Mouse (Mus musculus) layer of hippocampus, adult 9-10 months (tissue): ENCODE measurements at regions not wholly inside any gene's neighbourhood (a gene's known extent, or its start where the extent isn't known, plus 50 kb on each side); places are given as distances from the start of the nearest gene placed in this dataset.
A peak's percentile ranks its signal among the peaks of the same experiment; 100 is the strongest.

ENCODE experiments used
- DNase-seq: peaks from one replicate; pipeline ENCODE4 v3.0.0; 2022; ENCODE audit warnings: low spot score

DNA sequence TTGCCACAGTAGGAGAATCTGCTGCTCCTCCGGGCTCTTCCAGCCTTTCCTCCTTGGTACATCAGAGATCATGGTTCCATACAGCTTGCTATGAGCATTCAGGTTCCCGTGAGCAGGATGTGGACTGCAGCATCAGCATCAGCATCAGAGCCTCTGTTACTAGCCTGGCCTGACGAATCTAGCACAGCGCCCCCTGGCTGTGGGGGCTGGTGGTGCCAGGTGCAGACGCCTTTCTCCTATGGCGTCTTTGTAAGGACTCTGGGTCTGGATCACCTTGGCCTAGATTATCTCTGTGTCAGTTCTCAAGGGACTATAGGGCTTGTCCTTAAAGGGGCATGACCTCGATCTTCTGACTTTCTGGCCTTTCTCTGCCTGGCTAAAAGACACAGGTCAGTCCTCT, 86.0 kb upstream of the Runx3 start:
- DNase-seq: no peak

- no peak for DNase-seq
Measured at GRCm38 (mm10) chr4:135036764-135037163, 83.7 kb upstream of the Runx3 start.

GRCm38 (mm10) chr4:135039234-135039633, 81.2 kb upstream of the Runx3 start:
- DNase-seq: no peak

DNA sequence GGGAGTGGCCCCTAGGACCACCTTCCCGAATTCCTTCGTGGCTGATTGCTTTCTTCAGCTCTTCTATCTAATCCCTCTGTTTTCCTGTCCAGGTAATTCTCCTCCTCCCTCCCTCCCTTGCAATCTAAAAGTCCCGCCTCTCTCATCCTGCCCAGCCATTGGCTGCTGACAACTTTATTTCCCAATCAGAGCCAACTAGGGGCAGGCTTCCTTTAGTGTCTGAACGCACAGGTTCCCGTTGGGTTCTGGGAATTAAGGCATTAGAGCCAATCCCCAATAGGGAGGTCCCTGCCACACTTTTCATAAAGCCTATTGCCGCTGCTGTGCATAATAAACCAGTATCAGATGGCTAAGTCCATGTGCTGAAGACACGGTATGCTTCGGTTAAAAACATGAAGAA, 78.5 kb upstream of the Runx3 start:
- DNase-seq: no peak

GRCm38 (mm10) chr4:135042501-135042900, 78.0 kb upstream of the Runx3 start:
- DNase-seq: no peak

DNA sequence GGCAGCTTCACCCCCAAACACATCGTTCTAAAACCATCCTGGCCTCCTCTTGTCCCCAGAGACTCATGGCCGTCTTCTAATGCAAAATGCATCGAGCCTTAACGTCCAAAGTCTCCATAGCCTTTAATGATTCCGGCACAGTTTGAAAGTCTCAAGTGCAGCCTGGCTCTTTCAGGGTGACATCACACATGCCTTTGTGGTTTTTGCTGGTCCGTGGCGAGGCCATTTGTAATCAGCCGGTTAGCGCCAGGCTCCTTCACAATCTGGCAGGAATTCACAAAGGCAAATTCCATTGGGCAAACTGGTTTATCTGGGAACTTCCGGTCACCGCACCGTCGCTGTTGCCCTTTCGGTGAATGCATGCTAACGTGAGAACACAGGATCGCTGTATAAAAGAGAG, 75.4 kb upstream of the Runx3 start:
- DNase-seq: no peak

GRCm38 (mm10) chr4:135046619-135047018, 73.8 kb upstream of the Runx3 start:
- DNase-seq: no peak

DNA sequence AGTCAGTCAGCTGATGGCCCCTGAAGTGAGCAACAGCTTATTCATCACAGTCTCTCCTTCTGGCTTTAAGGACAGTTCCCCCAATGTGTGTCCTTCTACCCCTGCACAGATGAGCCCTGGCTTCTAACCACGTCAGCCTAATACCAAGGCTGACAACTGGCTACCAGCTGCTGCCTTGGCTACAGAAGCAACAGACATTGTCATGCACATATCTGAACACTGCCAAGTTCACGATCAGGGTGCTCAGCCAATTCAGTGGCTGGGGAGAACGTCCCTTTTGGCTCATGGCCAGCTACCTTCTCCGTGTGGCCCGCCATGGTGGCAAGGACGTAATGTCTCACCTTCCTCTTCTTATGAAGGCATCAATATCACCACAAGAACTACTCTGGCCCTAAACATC, 73.2 kb upstream of the Runx3 start:
- DNase-seq: no peak

DNA sequence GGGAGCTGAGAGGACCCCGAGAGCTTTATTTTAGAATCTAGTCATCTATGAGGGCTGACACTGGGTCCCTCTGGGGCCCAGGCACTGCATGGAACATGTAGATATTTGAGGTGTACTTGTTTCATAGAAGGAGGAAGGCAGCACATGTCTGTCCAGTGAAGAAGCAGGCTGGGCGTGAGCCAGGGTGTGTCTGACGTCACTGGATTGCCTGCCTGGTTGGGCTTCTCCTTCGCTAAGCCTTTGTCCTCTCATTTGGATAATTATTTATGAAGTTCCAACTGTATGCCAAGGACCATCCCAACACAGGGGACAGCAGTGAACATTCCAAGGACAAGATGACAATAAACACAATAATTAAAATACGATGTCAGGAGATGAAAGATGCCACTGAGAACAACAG, 72.7 kb upstream of the Runx3 start:
- no peak for DNase-seq

DNA sequence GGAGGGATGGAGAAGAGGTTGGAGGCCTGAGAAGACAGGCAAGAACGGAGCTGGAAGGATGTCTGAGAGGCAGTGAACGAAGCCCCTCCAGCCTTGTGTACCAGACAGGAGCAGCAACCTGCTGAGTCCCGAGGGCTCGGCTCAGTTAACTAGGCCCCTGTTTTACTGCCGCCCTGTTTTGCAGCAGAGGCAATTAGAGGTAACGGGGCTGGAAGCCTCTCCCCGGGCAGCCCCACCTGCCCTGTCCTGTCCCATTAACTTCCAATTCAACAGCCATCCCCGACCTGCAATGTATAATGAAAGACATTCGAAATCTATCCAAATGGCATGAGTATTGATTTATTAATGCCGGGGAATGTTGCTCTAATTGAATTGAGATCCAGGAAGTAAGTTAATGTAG, 70.5 kb upstream of the Runx3 start:
- DNase-seq: no peak

GRCm38 (mm10) chr4:135051466-135051865, 69.0 kb upstream of the Runx3 start:
- no peak for DNase-seq

GRCm38 (mm10) chr4:135053585-135053984, 66.9 kb upstream of the Runx3 start:
- DNase-seq: no peak

- no peak for DNase-seq
Measured at GRCm38 (mm10) chr4:135054353-135054752, 66.1 kb upstream of the Runx3 start.

- no peak for DNase-seq
Measured at GRCm38 (mm10) chr4:135056371-135056770, 64.1 kb upstream of the Runx3 start.

DNA sequence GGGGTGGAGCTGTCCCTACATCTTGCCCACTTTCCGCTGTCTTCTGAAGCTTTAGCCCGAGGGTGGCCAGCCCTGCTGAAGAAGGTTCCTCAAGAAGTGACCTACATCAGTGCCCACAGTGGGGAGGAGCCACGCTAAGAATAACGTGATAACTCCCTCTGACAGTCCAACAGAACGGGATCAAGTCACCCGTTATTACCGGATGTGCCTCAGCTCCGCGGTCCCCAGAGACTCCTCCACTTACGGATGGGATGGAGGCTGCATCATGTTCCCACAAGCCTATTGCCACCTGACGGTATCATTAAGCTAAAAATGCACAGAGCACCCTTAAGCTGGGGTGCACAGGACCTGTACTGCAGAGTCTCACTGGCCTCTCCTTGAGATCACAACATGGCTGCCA, 63.2 kb upstream of the Runx3 start:
- no peak for DNase-seq

DNA sequence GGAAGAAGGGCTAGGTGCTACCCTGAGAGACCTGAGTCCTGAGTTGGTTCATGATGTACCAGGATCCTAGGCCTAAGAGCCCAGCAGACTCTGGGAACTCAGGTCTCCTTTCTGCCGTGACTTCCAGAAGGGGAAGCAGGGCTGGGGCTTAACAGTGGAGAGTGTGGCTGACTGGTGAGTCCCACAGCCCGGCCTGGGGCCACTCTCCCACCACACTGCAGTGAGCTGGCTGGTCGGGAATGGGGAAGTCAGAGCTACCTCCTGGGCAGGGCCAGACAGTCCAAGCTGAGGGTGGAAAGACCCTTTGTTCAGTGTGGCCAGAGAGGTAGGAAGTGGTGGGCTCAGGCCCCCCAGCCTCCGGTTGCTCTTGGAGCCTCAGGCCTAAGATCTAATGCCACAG, 61.6 kb upstream of the Runx3 start:
- no peak for DNase-seq

DNA sequence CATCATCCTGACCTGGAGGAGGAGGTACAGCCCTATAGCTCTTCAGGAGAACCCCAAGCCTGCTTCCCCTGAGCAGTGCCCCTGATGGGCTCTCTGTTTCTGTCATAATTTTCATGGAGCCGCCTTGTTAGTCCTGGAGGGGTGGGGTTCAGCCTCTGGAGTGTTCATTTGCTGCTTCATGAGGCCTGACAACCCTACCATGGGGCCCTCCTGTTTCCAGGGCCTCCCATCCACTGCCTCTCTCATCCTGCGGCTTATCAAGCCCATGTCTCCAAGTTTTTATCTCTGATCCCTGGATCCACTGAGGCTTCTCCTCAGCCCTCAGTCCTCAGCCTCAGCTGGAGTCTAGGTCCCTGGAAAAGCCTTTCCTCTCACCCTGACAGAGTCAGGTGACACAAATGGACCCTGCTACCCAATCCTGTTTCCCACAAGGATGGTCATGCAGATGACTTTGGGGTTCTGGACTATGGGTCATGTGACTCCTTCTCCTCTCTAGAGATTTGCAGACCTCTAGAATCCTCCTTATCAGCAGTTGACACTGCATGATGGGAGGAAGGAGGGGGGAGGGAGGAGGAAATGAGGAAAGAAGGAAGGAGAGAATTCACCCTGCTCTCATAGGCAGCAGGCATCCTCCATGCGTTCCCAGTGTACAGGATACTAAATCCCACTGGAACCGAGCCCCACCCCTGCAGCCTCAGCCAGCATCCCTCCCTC, 59.3 kb upstream of the Runx3 start:
- DNase-seq: no peak

DNA sequence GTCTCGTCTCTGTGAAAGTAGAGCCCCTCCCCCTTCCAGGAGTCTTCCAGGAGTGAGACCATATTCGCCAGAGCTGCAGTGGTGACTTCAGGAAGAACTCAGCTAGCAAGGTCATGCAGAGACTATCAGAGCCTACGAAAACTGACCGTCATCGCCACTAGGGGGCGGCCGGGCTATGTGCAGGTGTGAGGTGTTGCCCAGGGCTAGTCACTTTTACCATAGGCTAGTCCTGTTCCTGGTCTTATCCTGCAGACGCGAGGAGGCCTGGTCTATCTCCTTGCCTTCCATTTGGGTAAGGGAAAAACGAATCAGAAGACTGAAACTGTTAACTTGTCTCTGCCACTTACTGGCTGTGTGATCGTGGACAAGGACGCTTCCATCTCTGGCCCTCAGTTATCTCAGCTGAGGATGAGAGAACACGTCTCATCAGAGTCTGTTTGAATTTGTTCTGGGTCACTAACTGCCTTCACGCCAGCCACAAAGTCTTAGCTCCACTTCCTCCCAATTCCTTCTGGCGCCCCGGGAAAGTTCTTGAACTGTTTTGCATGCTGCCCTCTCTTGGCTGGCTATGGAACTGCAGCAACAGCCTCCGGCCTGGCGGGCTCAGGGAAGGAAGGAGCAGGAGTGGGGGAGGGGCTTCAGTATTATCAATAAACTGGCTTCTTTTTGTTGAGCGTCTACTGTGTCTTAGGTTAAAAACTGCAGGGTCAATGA, 53.5 kb upstream of the Runx3 start:
- peak; percentile 67 for DNase-seq

- DNase-seq: no peak
Measured at GRCm38 (mm10) chr4:135067805-135068204, 52.6 kb upstream of the Runx3 start.

- DNase-seq: peak; percentile 21
Measured at GRCm38 (mm10) chr4:135069818-135070217, 50.6 kb upstream of the Runx3 start.
